Mouse (Mus musculus) E14TG2a.4 (cell line): ENCODE data around the gene Adam10.

Experiments used
- H3K27me3 ChIP-seq: 2 replicates; pipeline ENCODE4 v1.6.1; 2014; ENCODE audit warnings: low read length, control low read depth; ENCODE audit not compliant: insufficient read depth
- H3K36me3 ChIP-seq: 2 replicates; pipeline ENCODE4 v1.6.1; 2014; ENCODE audit warnings: low read length, control low read depth; ENCODE audit not compliant: insufficient read depth
- H3K4me1 ChIP-seq: replicated peaks from 2 replicates; pipeline ENCODE4 v1.6.1; 2014; ENCODE audit warnings: low read depth, low read length, control low read depth
- H3K4me3 ChIP-seq: replicated peaks from 2 replicates; pipeline ENCODE4 v1.5.1; 2014; ENCODE audit warnings: mild to moderate bottlenecking, low read length
- H3K9me3 ChIP-seq: 2 replicates; pipeline ENCODE4 v1.6.1; 2014; ENCODE audit warnings: low read length, control low read depth
- CTCF ChIP-seq: conservative IDR thresholded peaks from 2 replicates; pipeline ENCODE4 v1.5.1; 2014; ENCODE audit warnings: low read length
- NANOG ChIP-seq: IDR thresholded peaks from 2 replicates; pipeline ENCODE4 v1.6.1; 2014; ENCODE audit warnings: borderline replicate concordance, low read length, mixed read lengths
- POU5F1 ChIP-seq: IDR thresholded peaks from 2 replicates; pipeline ENCODE4 v1.6.1; 2014; ENCODE audit warnings: low read length, borderline replicate concordance

Adam10 gene

GRCm38 (mm10) chr9:70656130-70657007 is 22.4 kb upstream of the Adam10 start, which contains the start of gene Gm10642:
Gene Gm10642, plus strand, starts transcription at chr9:70656251.
- Histone ChIP-seq H3K36me3 (no peaks in the 10 kb centered on the region), H3K27me3 (peaks cover 21% of the 10 kb centered on the region), H3K4me3 (peak within 1 kb of the TSS; percentile 92), H3K9me3 (no peaks in the 10 kb centered on the region), H3K4me1 (peaks cover 6% of the 10 kb centered on the region; the same call in 1 of the 2 replicates)
- TF ChIP-seq NANOG, result no peak

- H3K4me1 ChIP-seq, result peaks cover 6% of the 10 kb centered on the region; the same call in 1 of the 2 replicates
- peaks cover 21% of the 10 kb centered on the region for H3K27me3 ChIP-seq
- no peak for TF ChIP-seq NANOG
- TF ChIP-seq CTCF, result no peak
- no peak for TF ChIP-seq POU5F1
- H3K36me3 ChIP-seq, result no peaks in the 10 kb centered on the region
- H3K4me3 ChIP-seq, result peak within 1 kb of the TSS; percentile 92
- no peaks in the 10 kb centered on the region for H3K9me3 ChIP-seq
These were observed 21.5 kb upstream of the Adam10 start, which contains the start of gene Mindy2 for GRCm38 (mm10) chr9:70657013-70657967. Gene Mindy2, minus strand, starts transcription at chr9:70657174.

- no peak overlapping the region for H3K4me3 ChIP-seq
- no peaks in the 10 kb centered on the region for H3K9me3 ChIP-seq
- TF ChIP-seq POU5F1 (no peak), CTCF (no peak), NANOG (no peak)
- H3K27me3 ChIP-seq, result peaks cover 18% of the 10 kb centered on the region
- no peaks in the 10 kb centered on the region for H3K36me3 ChIP-seq
- H3K4me1 ChIP-seq, result peaks cover 6% of the 10 kb centered on the region; the same call in 1 of the 2 replicates
These were observed 20.5 kb upstream of the Adam10 start for GRCm38 (mm10) chr9:70658266-70658665.

GRCm38 (mm10) chr9:70664847-70665246 is 13.9 kb upstream of the Adam10 start:
- Histone ChIP-seq H3K27me3 (peaks cover 10% of the 10 kb centered on the region; the same call in 1 of the 2 replicates), H3K9me3 (0 out of 2 replicates have a peak, but pooled peaks cover 2% of the 10 kb centered on the region), H3K4me3 (no peak overlapping the region), H3K36me3 (no peaks in the 10 kb centered on the region), H3K4me1 (peaks cover 3% of the 10 kb centered on the region; the same call in 1 of the 2 replicates)
- TF ChIP-seq POU5F1 (no peak), CTCF (no peak), NANOG (no peak)

GRCm38 (mm10) chr9:70665372-70666145 is 13.2 kb upstream of the Adam10 start:
- Histone ChIP-seq H3K27me3 (peaks cover 10% of the 10 kb centered on the region; the same call in 1 of the 2 replicates), H3K36me3 (no peaks in the 10 kb centered on the region), H3K4me3 (no peak overlapping the region), H3K4me1 (peaks cover 3% of the 10 kb centered on the region; the same call in 1 of the 2 replicates), H3K9me3 (0 out of 2 replicates have a peak, but pooled peaks cover 2% of the 10 kb centered on the region)
- no peak for TF ChIP-seq POU5F1
- no peak for TF ChIP-seq CTCF
- TF ChIP-seq NANOG, result no peak

GRCm38 (mm10) chr9:70666811-70667210 is 12.0 kb upstream of the Adam10 start:
- H3K4me1 ChIP-seq, result peaks cover 3% of the 10 kb centered on the region; the same call in 1 of the 2 replicates
- no peak overlapping the region for H3K4me3 ChIP-seq
- no peaks in the 10 kb centered on the region for H3K36me3 ChIP-seq
- peaks cover 10% of the 10 kb centered on the region; the same call in 1 of the 2 replicates for H3K27me3 ChIP-seq
- TF ChIP-seq POU5F1 (no peak), NANOG (no peak), CTCF (no peak)
- 0 out of 2 replicates have a peak, but pooled peaks cover 2% of the 10 kb centered on the region for H3K9me3 ChIP-seq

GRCm38 (mm10) chr9:70668048-70668447 is 10.7 kb upstream of the Adam10 start:
- H3K27me3 ChIP-seq, result peaks cover 10% of the 10 kb centered on the region; the same call in 1 of the 2 replicates
- 0 out of 2 replicates have a peak, but pooled peaks cover 2% of the 10 kb centered on the region for H3K9me3 ChIP-seq
- TF ChIP-seq NANOG, result no peak
- peak; percentile 51 for TF ChIP-seq CTCF
- TF ChIP-seq POU5F1, result no peak
- H3K4me1 ChIP-seq, result peaks cover 3% of the 10 kb centered on the region; the same call in 1 of the 2 replicates
- no peak overlapping the region for H3K4me3 ChIP-seq
- no peaks in the 10 kb centered on the region for H3K36me3 ChIP-seq
